Mouse (Mus musculus) embryonic facial prominence, embryonic 15.5 days (tissue): ENCODE measurements around the gene Csnk1e. TPM values are rescaled to one million over a fixed set of nuclear protein-coding genes. Genes with fewer than 3 reads are reported as not detected.

ENCODE experiments used
- ATAC-seq: fragments of 200-750 bp; cut with Nextera tagmentation; 2 replicates; pipeline ENCODE4 v1.8.0; 2017; ENCODE audit warnings: low read depth, moderate TSS enrichment; ENCODE audit not compliant: insufficient number of reproducible peaks, low FRiP score, low TSS enrichment
- H3K27ac ChIP-seq: fragments of 300-500 bp; sonication (generic); replicated peaks from 2 replicates; pipeline ENCODE4 v1.5.1; 2015; ENCODE audit warnings: mild to moderate bottlenecking, inconsistent platforms
- H3K27me3 ChIP-seq: fragments of 300-500 bp; sonication (generic); 2 replicates; pipeline ENCODE4 v1.6.1; 2015; ENCODE audit warnings: inconsistent platforms
- H3K36me3 ChIP-seq: fragments of 300-500 bp; sonication (generic); 2 replicates; pipeline ENCODE4 v1.6.1; 2015; ENCODE audit warnings: mild to moderate bottlenecking, inconsistent platforms
- H3K4me1 ChIP-seq: fragments of 300-500 bp; sonication (generic); 2 replicates; pipeline ENCODE4 v1.6.1; 2015; ENCODE audit warnings: inconsistent platforms
- H3K4me2 ChIP-seq: fragments of 300-500 bp; sonication (generic); replicated peaks from 2 replicates; pipeline ENCODE4 v1.6.1; 2015; ENCODE audit warnings: mild to moderate bottlenecking, inconsistent platforms
- H3K4me3 ChIP-seq: fragments of 300-500 bp; sonication (generic); replicated peaks from 2 replicates; pipeline ENCODE4 v1.5.1; 2015; ENCODE audit warnings: mild to moderate bottlenecking, inconsistent platforms
- H3K9ac ChIP-seq: fragments of 300-500 bp; sonication (generic); 2 replicates; pipeline ENCODE4 v1.6.1; 2015; ENCODE audit warnings: inconsistent platforms
- H3K9me3 ChIP-seq: fragments of 300-500 bp; sonication (generic); replicated peaks from 2 replicates; pipeline ENCODE4 v1.6.1; 2016; ENCODE audit warnings: inconsistent platforms
- WGBS: fragments of 180-500 bp; shearing (Covaris S2); methylation state at CpG from one replicate; pipeline ENCODE4 v1.1.7; 2015; 5-methylcytosine and 5-hydroxymethylcytosine counted together
- polyA plus RNA-seq: library from polyadenylated mRNA; unstranded; fragments of >200 nt; fragmentation: Nextera tagmentation; extraction: Ambion mirVana; gene quantifications from 2 replicates; pipeline ENCODE4 v1.2.1, GENCODE M21; 2015

The Csnk1e gene
- 113 and 117 TPM in 2 replicates for polyA plus RNA-seq

- peak; percentile 83 for ATAC-seq
- Histone ChIP-seq H3K27me3 (no peaks in the 10 kb centered on the region), H3K9ac (no peak within 1 kb of the TSS), H3K4me1 (peaks cover 7% of the 10 kb centered on the region), H3K9me3 (no peaks in the 10 kb centered on the region), H3K4me3 (peak within 1 kb of the TSS; percentile 34), H3K36me3 (no peaks in the 10 kb centered on the region), H3K27ac (no peak within 1 kb of the TSS), H3K4me2 (peak within 1 kb of the TSS; percentile 65)
- 1% methylated on average over 24 of the region's 24 CpGs for WGBS
Observed at GRCm38 (mm10) chr15:79455106-79455810, at the start of gene Csnk1e. Gene Csnk1e (minus strand): TSS chr15:79455566.

GRCm38 (mm10) chr15:79504707-79505452 lies 49.5 kb upstream of the Csnk1e start, which contains the start of gene Kcnj4:
Gene Kcnj4 (minus strand): TSS chr15:79505241.
- H3K27me3 ChIP-seq: peaks cover 93% of the 10 kb centered on the region
- WGBS: 1% methylated on average over 55 of the region's 60 CpGs
- peak within 1 kb of the TSS; percentile 40 for H3K9ac ChIP-seq
- H3K9me3 ChIP-seq: no peaks in the 10 kb centered on the region
- 0 out of 2 replicates have a peak, but pooled peaks have one; percentile 6 for ATAC-seq
- H3K27ac ChIP-seq: no peak within 1 kb of the TSS
- no peaks in the 10 kb centered on the region for H3K36me3 ChIP-seq
- H3K4me1 ChIP-seq: peaks cover 23% of the 10 kb centered on the region
- peak within 1 kb of the TSS; percentile 52 for H3K4me3 ChIP-seq
- H3K4me2 ChIP-seq: peak within 1 kb of the TSS; percentile 100

- Histone ChIP-seq H3K4me1 (peaks cover 23% of the 10 kb centered on the region), H3K9ac (no peak overlapping the region), H3K9me3 (no peaks in the 10 kb centered on the region), H3K36me3 (no peaks in the 10 kb centered on the region), H3K4me2 (no peak overlapping the region), H3K4me3 (no peak overlapping the region), H3K27ac (no peak overlapping the region), H3K27me3 (peaks cover 93% of the 10 kb centered on the region)
- WGBS: 74% methylated on average over 5 of the region's 5 CpGs
- no peak for ATAC-seq
Observed at GRCm38 (mm10) chr15:79503438-79503837, 48.1 kb upstream of the Csnk1e start.

GRCm38 (mm10) chr15:79502891-79503341 lies 47.5 kb upstream of the Csnk1e start:
- no peaks in the 10 kb centered on the region for H3K9me3 ChIP-seq
- H3K27me3 ChIP-seq: peaks cover 88% of the 10 kb centered on the region
- no peak overlapping the region for H3K9ac ChIP-seq
- 19% methylated on average over 18 of the region's 18 CpGs for WGBS
- H3K4me2 ChIP-seq: no peak overlapping the region
- H3K27ac ChIP-seq: no peak overlapping the region
- H3K4me3 ChIP-seq: no peak overlapping the region
- H3K4me1 ChIP-seq: peaks cover 23% of the 10 kb centered on the region
- ATAC-seq: no peak
- H3K36me3 ChIP-seq: no peaks in the 10 kb centered on the region

- no peak overlapping the region for H3K9ac ChIP-seq
- no peak overlapping the region for H3K4me2 ChIP-seq
- 68% methylated on average over 17 of the region's 17 CpGs for WGBS
- no peak overlapping the region for H3K27ac ChIP-seq
- H3K9me3 ChIP-seq: no peaks in the 10 kb centered on the region
- no peak overlapping the region for H3K4me3 ChIP-seq
- no peak for ATAC-seq
- H3K27me3 ChIP-seq: peaks cover 63% of the 10 kb centered on the region
- peaks cover 8% of the 10 kb centered on the region for H3K4me1 ChIP-seq
- no peaks in the 10 kb centered on the region for H3K36me3 ChIP-seq
Observed at GRCm38 (mm10) chr15:79500110-79500509, 44.7 kb upstream of the Csnk1e start.

- Histone ChIP-seq H3K36me3 (no peaks in the 10 kb centered on the region), H3K4me1 (no peaks in the 10 kb centered on the region), H3K4me3 (no peak overlapping the region), H3K27ac (no peak overlapping the region), H3K27me3 (peaks cover 18% of the 10 kb centered on the region), H3K9ac (no peak overlapping the region), H3K4me2 (no peak overlapping the region), H3K9me3 (no peaks in the 10 kb centered on the region)
- WGBS: 48% methylated on average over 18 of the region's 18 CpGs
- no peak for ATAC-seq
Observed at GRCm38 (mm10) chr15:79493527-79493926, 38.2 kb upstream of the Csnk1e start.

GRCm38 (mm10) chr15:79489463-79489862 lies 34.1 kb upstream of the Csnk1e start:
- no peaks in the 10 kb centered on the region for H3K36me3 ChIP-seq
- no peak overlapping the region for H3K4me2 ChIP-seq
- 73% methylated on average over 11 of the region's 11 CpGs for WGBS
- no peak overlapping the region for H3K27ac ChIP-seq
- no peak for ATAC-seq
- no peak overlapping the region for H3K4me3 ChIP-seq
- H3K9me3 ChIP-seq: no peaks in the 10 kb centered on the region
- H3K9ac ChIP-seq: no peak overlapping the region
- peaks cover 15% of the 10 kb centered on the region for H3K27me3 ChIP-seq
- no peaks in the 10 kb centered on the region for H3K4me1 ChIP-seq

GRCm38 (mm10) chr15:79481181-79481688 lies 25.9 kb upstream of the Csnk1e start:
- H3K36me3 ChIP-seq: no peaks in the 10 kb centered on the region
- no peak for ATAC-seq
- H3K27ac ChIP-seq: no peak overlapping the region
- H3K9me3 ChIP-seq: no peaks in the 10 kb centered on the region
- WGBS: 6% methylated on average over 15 of the region's 15 CpGs
- H3K4me3 ChIP-seq: no peak overlapping the region
- H3K4me2 ChIP-seq: no peak overlapping the region
- no peak overlapping the region for H3K9ac ChIP-seq
- peaks cover 19% of the 10 kb centered on the region; the same call in 1 of the 2 replicates for H3K27me3 ChIP-seq
- no peaks in the 10 kb centered on the region for H3K4me1 ChIP-seq

- Histone ChIP-seq H3K9ac (no peak overlapping the region), H3K36me3 (no peaks in the 10 kb centered on the region), H3K27me3 (peaks cover 19% of the 10 kb centered on the region; the same call in 1 of the 2 replicates), H3K4me2 (no peak overlapping the region), H3K9me3 (0 out of 2 replicates have a peak, but pooled peaks cover 3% of the 10 kb centered on the region), H3K4me1 (no peaks in the 10 kb centered on the region), H3K4me3 (no peak overlapping the region), H3K27ac (no peak overlapping the region)
- WGBS: 52% methylated on average over 6 of the region's 6 CpGs
- no peak for ATAC-seq
Observed at GRCm38 (mm10) chr15:79477227-79477626, 21.9 kb upstream of the Csnk1e start.

- Histone ChIP-seq H3K4me2 (no peak overlapping the region), H3K4me1 (peaks cover 12% of the 10 kb centered on the region; the same call in 1 of the 2 replicates), H3K27me3 (0 out of 2 replicates have a peak, but pooled peaks cover 2% of the 10 kb centered on the region), H3K9ac (no peak overlapping the region), H3K9me3 (0 out of 2 replicates have a peak, but pooled peaks cover 3% of the 10 kb centered on the region), H3K27ac (no peak overlapping the region), H3K36me3 (no peaks in the 10 kb centered on the region), H3K4me3 (no peak overlapping the region)
- WGBS: 49% methylated on average over 12 of the region's 12 CpGs
- ATAC-seq: no peak
Observed at GRCm38 (mm10) chr15:79473638-79474355, 18.4 kb upstream of the Csnk1e start.
